Mouse (Mus musculus): ENCODE results near the gene Acad9. TPM values are rescaled to one million over a fixed set of nuclear protein-coding genes. Genes with fewer than 3 reads are reported as not detected.

Acad9 gene
- polyA plus RNA-seq, 1 experiment from 2014 or later = 82.9 TPM

DNA sequence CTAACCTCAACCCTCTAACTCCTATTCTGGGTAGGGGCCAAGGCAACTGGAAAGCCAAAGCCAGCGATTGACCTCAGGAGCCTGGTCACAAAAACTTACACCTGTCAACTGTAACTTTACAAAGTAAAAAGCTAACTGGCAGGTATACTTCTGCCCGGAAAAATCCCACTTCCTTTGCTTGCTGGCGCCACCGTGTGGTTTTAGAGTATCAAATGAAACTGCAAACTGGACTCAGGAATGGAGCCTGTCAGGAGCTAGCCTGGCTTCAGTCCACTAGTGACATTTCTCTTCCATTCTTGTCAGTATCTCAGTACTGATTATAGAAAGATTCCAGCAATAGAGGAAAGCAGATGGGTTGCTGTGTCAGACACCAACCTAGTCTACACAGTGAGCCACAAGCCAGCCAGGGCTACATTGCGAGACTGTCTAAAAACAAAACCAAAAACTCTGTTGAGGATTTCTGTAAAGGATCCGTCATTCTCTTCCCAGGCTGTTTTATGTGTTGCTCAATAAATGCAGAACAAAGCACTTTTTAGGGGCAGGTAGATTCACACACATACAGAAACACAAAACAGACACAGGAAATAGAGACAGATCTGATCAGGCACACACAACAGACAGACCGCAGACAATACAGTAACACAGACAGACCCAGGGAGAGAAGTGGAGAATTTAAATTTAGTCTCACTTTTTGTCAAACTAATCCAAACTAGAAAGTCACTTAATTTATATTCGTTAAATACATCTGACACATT, 5.5 kb upstream of the Acad9 start:
- Histone ChIP-seq H3K27ac (ENCODE audit: low read length) (no peak overlapping the region), H3K9ac (ENCODE audit: low read length) (0 out of 2 replicates have a peak overlapping the region, but pooled peaks have one; percentile 37), H3K4me2 (ENCODE audit: low read depth, low read length) (no peak overlapping the region), H3K9me3 (ENCODE audit: control insufficient read depth, low read length) (no peaks in the 10 kb centered on the region), H3K4me1 (replicated peaks; ENCODE audit: control insufficient read depth, insufficient read depth, low read length) (no peaks in the 10 kb centered on the region), H3K36me3 (ENCODE audit: control insufficient read depth, insufficient read depth, low read length) (no peaks in the 10 kb centered on the region), H3K27me3 (ENCODE audit: control insufficient read depth, insufficient read depth, low read depth, low read length) (no peaks in the 10 kb centered on the region; the same call in 1 of the 2 replicates), H3K4me3 (ENCODE audit: low read length) (no peak overlapping the region)
- peak; percentile 26; the same call in 1 of the 2 replicates for ATAC-seq (ENCODE audit: low read depth)
- WGBS = 30% methylated on average over 8 of the region's 8 CpGs

GRCm38 (mm10) chr3:36064592-36065061, 1.2 kb upstream of the Acad9 start:
- ATAC-seq (ENCODE audit: low read depth) = no peak
- peaks cover 14% of the 10 kb centered on the region for H3K4me1 ChIP-seq (replicated peaks; ENCODE audit: control insufficient read depth, insufficient read depth, low read length)
- no peaks in the 10 kb centered on the region for H3K9me3 ChIP-seq (ENCODE audit: control insufficient read depth, low read length)
- no peak overlapping the region for H3K27ac ChIP-seq (ENCODE audit: low read length)
- H3K27me3 ChIP-seq (ENCODE audit: control insufficient read depth, insufficient read depth, low read depth, low read length) = no peaks in the 10 kb centered on the region; the same call in 1 of the 2 replicates
- H3K36me3 ChIP-seq (ENCODE audit: control insufficient read depth, insufficient read depth, low read length) = no peaks in the 10 kb centered on the region
- WGBS = 86% methylated on average over 1 of the region's 1 CpGs
- no peak overlapping the region for H3K4me3 ChIP-seq (ENCODE audit: low read length)
- H3K9ac ChIP-seq (ENCODE audit: low read length) = no peak overlapping the region
- H3K4me2 ChIP-seq (ENCODE audit: low read depth, low read length) = no peak overlapping the region

DNA sequence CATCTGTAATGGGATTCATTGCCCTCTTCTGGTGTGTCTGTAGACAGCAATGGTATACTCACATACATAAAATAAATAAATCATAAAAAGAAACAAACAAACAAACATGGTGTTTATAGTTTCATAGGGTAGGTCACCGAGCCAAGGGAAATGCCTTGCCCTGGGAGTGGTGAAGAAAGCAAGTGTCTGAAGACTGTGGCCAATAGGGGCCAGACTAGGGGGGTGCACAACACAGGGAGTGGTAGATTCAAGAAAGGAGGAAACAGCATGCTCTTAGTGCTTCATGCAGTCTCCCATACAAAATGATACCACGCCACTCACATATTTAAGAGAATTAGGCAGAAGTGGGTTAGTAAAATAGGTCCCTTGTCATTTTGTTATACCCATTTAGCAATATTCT, 613 bp upstream of the Acad9 start:
- H3K36me3 ChIP-seq (ENCODE audit: control insufficient read depth, insufficient read depth, low read length) = 0 out of 2 replicates have a peak, but pooled peaks cover 3% of the 10 kb centered on the region
- H3K9me3 ChIP-seq (ENCODE audit: control insufficient read depth, low read length) = no peaks in the 10 kb centered on the region
- H3K4me3 ChIP-seq (ENCODE audit: low read length) = peak overlapping the region; percentile 93
- H3K27me3 ChIP-seq (ENCODE audit: control insufficient read depth, insufficient read depth, low read depth, low read length) = no peaks in the 10 kb centered on the region; the same call in 1 of the 2 replicates
- H3K9ac ChIP-seq (ENCODE audit: low read length) = no peak overlapping the region
- no peak overlapping the region for H3K27ac ChIP-seq (ENCODE audit: low read length)
- no peak for ATAC-seq (ENCODE audit: low read depth)
- whole genome bisulfite sequencing = 91% methylated on average over 2 of the region's 2 CpGs
- peaks cover 14% of the 10 kb centered on the region for H3K4me1 ChIP-seq (replicated peaks; ENCODE audit: control insufficient read depth, insufficient read depth, low read length)
- peak overlapping the region; percentile 81 for H3K4me2 ChIP-seq (ENCODE audit: low read depth, low read length)

DNA sequence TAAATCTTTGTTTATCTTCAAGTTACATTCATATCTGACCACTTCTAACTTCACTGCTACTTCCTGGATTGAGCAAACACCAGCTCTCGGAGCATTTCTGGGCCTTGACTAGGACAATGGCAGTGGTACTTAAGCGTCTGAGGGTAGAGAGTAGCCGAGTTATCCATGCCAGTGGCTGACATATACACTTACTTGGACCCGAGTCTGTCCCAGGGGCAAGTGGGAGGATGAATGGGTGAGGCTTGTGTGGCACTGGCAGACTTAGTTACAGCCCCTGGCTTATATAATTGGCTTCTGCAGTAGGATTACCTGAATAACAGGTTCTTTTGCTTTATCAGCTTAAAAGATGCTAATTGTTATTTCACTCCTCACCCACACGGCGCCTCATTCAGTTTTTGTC, 2.0 kb downstream of the Acad9 start:
- no peak for ATAC-seq (ENCODE audit: low read depth)
- Histone ChIP-seq H3K27ac (ENCODE audit: low read length) (no peak overlapping the region), H3K4me1 (replicated peaks; ENCODE audit: control insufficient read depth, insufficient read depth, low read length) (peaks cover 14% of the 10 kb centered on the region), H3K4me2 (ENCODE audit: low read depth, low read length) (no peak overlapping the region), H3K9me3 (ENCODE audit: control insufficient read depth, low read length) (no peaks in the 10 kb centered on the region), H3K36me3 (ENCODE audit: control insufficient read depth, insufficient read depth, low read length) (peaks cover 10% of the 10 kb centered on the region; the same call in 1 of the 2 replicates), H3K27me3 (ENCODE audit: control insufficient read depth, insufficient read depth, low read depth, low read length) (no peaks in the 10 kb centered on the region), H3K4me3 (ENCODE audit: low read length) (no peak overlapping the region), H3K9ac (ENCODE audit: low read length) (no peak overlapping the region)
- WGBS = 80% methylated on average over 6 of the region's 6 CpGs

DNA sequence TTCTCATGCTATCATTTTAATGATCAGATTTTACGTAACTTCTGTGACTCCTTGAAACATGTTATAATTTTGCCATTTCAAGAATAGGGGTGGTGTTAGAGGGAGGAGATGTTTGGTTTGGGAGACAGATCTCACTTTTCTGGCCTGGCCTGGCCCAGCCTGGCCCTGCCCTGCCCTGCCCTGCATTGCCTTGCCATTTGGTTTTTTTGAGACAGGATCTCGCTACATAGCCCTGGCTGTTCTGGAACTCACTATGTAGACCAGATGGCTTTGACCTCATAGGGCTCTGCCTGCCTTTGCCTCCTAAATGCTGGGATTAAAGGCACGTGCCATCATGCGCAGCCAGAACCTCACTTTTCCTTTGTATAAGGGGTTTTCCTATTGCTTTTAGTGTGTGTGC, 4.7 kb downstream of the Acad9 start:
- 96% methylated on average over 4 of the region's 4 CpGs for WGBS
- no peaks in the 10 kb centered on the region for H3K9me3 ChIP-seq (ENCODE audit: control insufficient read depth, low read length)
- H3K9ac ChIP-seq (ENCODE audit: low read length) = no peak overlapping the region
- H3K4me1 ChIP-seq (replicated peaks; ENCODE audit: control insufficient read depth, insufficient read depth, low read length) = peaks cover 14% of the 10 kb centered on the region
- H3K4me2 ChIP-seq (ENCODE audit: low read depth, low read length) = no peak overlapping the region
- no peak overlapping the region for H3K27ac ChIP-seq (ENCODE audit: low read length)
- no peaks in the 10 kb centered on the region for H3K27me3 ChIP-seq (ENCODE audit: control insufficient read depth, insufficient read depth, low read depth, low read length)
- peaks cover 17% of the 10 kb centered on the region for H3K36me3 ChIP-seq (ENCODE audit: control insufficient read depth, insufficient read depth, low read length)
- ATAC-seq (ENCODE audit: low read depth) = no peak
- H3K4me3 ChIP-seq (ENCODE audit: low read length) = no peak overlapping the region

- Histone ChIP-seq H3K4me2 (ENCODE audit: low read depth, low read length) (no peak overlapping the region), H3K9me3 (ENCODE audit: control insufficient read depth, low read length) (no peaks in the 10 kb centered on the region), H3K27me3 (ENCODE audit: control insufficient read depth, insufficient read depth, low read depth, low read length) (no peaks in the 10 kb centered on the region), H3K4me1 (replicated peaks; ENCODE audit: control insufficient read depth, insufficient read depth, low read length) (peaks cover 14% of the 10 kb centered on the region), H3K27ac (ENCODE audit: low read length) (no peak overlapping the region), H3K4me3 (ENCODE audit: low read length) (no peak overlapping the region), H3K9ac (ENCODE audit: low read length) (no peak overlapping the region), H3K36me3 (ENCODE audit: control insufficient read depth, insufficient read depth, low read length) (peaks cover 23% of the 10 kb centered on the region)
- WGBS = 83% methylated on average over 5 of the region's 5 CpGs
- ATAC-seq (ENCODE audit: low read depth) = no peak
Observed at GRCm38 (mm10) chr3:36071047-36071446, 5.3 kb downstream of the Acad9 start.

- no peak overlapping the region for H3K9ac ChIP-seq (ENCODE audit: low read length)
- H3K4me2 ChIP-seq (ENCODE audit: low read depth, low read length) = no peak overlapping the region
- no peak overlapping the region for H3K27ac ChIP-seq (ENCODE audit: low read length)
- no peak for ATAC-seq (ENCODE audit: low read depth)
- H3K4me1 ChIP-seq (replicated peaks; ENCODE audit: control insufficient read depth, insufficient read depth, low read length) = no peaks in the 10 kb centered on the region
- WGBS = 93% methylated on average over 6 of the region's 6 CpGs
- H3K9me3 ChIP-seq (ENCODE audit: control insufficient read depth, low read length) = no peaks in the 10 kb centered on the region
- no peaks in the 10 kb centered on the region for H3K27me3 ChIP-seq (ENCODE audit: control insufficient read depth, insufficient read depth, low read depth, low read length)
- H3K36me3 ChIP-seq (ENCODE audit: control insufficient read depth, insufficient read depth, low read length) = peaks cover 40% of the 10 kb centered on the region
- no peak overlapping the region for H3K4me3 ChIP-seq (ENCODE audit: low read length)
Observed at GRCm38 (mm10) chr3:36074231-36074630, 8.5 kb downstream of the Acad9 start.

- WGBS = 90% methylated on average over 6 of the region's 6 CpGs
- Histone ChIP-seq H3K27ac (ENCODE audit: low read length) (no peak overlapping the region), H3K9ac (ENCODE audit: low read length) (no peak overlapping the region), H3K36me3 (ENCODE audit: control insufficient read depth, insufficient read depth, low read length) (peaks cover 44% of the 10 kb centered on the region), H3K4me2 (ENCODE audit: low read depth, low read length) (no peak overlapping the region), H3K27me3 (ENCODE audit: control insufficient read depth, insufficient read depth, low read depth, low read length) (no peaks in the 10 kb centered on the region), H3K4me1 (replicated peaks; ENCODE audit: control insufficient read depth, insufficient read depth, low read length) (no peaks in the 10 kb centered on the region), H3K4me3 (ENCODE audit: low read length) (no peak overlapping the region), H3K9me3 (ENCODE audit: control insufficient read depth, low read length) (no peaks in the 10 kb centered on the region)
- ATAC-seq (ENCODE audit: low read depth) = no peak
Observed at GRCm38 (mm10) chr3:36075466-36075865, 9.7 kb downstream of the Acad9 start.

GRCm38 (mm10) chr3:36077386-36077785, 11.6 kb downstream of the Acad9 start:
- H3K27ac ChIP-seq (ENCODE audit: low read length) = no peak overlapping the region
- no peak overlapping the region for H3K4me2 ChIP-seq (ENCODE audit: low read depth, low read length)
- peaks cover 48% of the 10 kb centered on the region for H3K36me3 ChIP-seq (ENCODE audit: control insufficient read depth, insufficient read depth, low read length)
- ATAC-seq (ENCODE audit: low read depth) = no peak
- H3K9ac ChIP-seq (ENCODE audit: low read length) = no peak overlapping the region
- H3K27me3 ChIP-seq (ENCODE audit: control insufficient read depth, insufficient read depth, low read depth, low read length) = no peaks in the 10 kb centered on the region
- 79% methylated on average over 3 of the region's 3 CpGs for whole genome bisulfite sequencing
- no peaks in the 10 kb centered on the region for H3K9me3 ChIP-seq (ENCODE audit: control insufficient read depth, low read length)
- H3K4me3 ChIP-seq (ENCODE audit: low read length) = no peak overlapping the region
- no peaks in the 10 kb centered on the region for H3K4me1 ChIP-seq (replicated peaks; ENCODE audit: control insufficient read depth, insufficient read depth, low read length)
